Mouse (Mus musculus) CH12.LX (cell line): ENCODE measurements around the gene Lmnb2. TPM values are rescaled to one million over a fixed set of nuclear protein-coding genes. Genes with fewer than 3 reads are reported as not detected.

Source experiments
- DNase-seq: peaks from one replicate; pipeline ENCODE4 v3.0.0-alpha.2; 2013; ENCODE audit errors: extremely low read depth
- H3K27ac ChIP-seq: 2 replicates; pipeline ENCODE4 v1.5.1; 2012; ENCODE audit warnings: low read depth, mild to moderate bottlenecking, control low read depth, moderate library complexity; ENCODE audit not compliant: insufficient read depth
- H3K27me3 ChIP-seq: replicated peaks from 2 replicates; pipeline ENCODE3; 2012; ENCODE audit warnings: inconsistent platforms
- H3K36me3 ChIP-seq, 2 experiments: replicated peaks in 1 of 2; 2 replicates each; pipeline versions ENCODE3 to v1.6.1; 2012; ENCODE audit warnings: inconsistent platforms in 1 of 2, low read length in 1 of 2, mild to moderate bottlenecking in 1 of 2, mixed read lengths in 1 of 2, moderate library complexity in 1 of 2; ENCODE audit not compliant: control insufficient read depth in 1 of 2, insufficient read depth in 1 of 2
- H3K4me1 ChIP-seq, 2 experiments: 2 replicates each; pipeline ENCODE4 v1.6.1; 2012; ENCODE audit warnings: inconsistent platforms in 1 of 2, moderate library complexity in 1 of 2; ENCODE audit not compliant: insufficient read depth in 2 of 2, control insufficient read depth in 1 of 2
- H3K4me2 ChIP-seq: 2 replicates; pipeline ENCODE4 v1.6.1; 2012; ENCODE audit warnings: low read depth, mild to moderate bottlenecking, control low read depth; ENCODE audit not compliant: poor library complexity, insufficient read depth, severe bottlenecking
- H3K4me3 ChIP-seq, 3 experiments: fragments of 150-350 bp in 1 of 3; sonication (generic) in 1 of 3; replicated peaks in 1 of 3; 2 replicates each; pipeline versions ENCODE3 to v1.5.1; 2011 to 2012; ENCODE audit warnings: low read depth in 2 of 3, low read length in 2 of 3, mild to moderate bottlenecking in 2 of 3, moderate library complexity in 2 of 3, control low read depth in 1 of 3, improper control_type of control experiment in 1 of 3, inconsistent platforms in 1 of 3, mixed read lengths in 1 of 3; ENCODE audit not compliant: poor library complexity in 1 of 3
- H3K79me2 ChIP-seq: replicated peaks from 2 replicates; pipeline ENCODE4 v1.6.1; 2012; ENCODE audit warnings: mild to moderate bottlenecking, moderate library complexity; ENCODE audit not compliant: control insufficient read depth, poor library complexity, insufficient read depth, severe bottlenecking; ENCODE audit errors: extremely low read depth
- H3K9ac ChIP-seq: 2 replicates; pipeline ENCODE4 v1.6.1; 2012; ENCODE audit warnings: low read depth, mild to moderate bottlenecking, control low read depth, moderate library complexity; ENCODE audit not compliant: insufficient read depth
- H3K9me3 ChIP-seq: replicated peaks from 2 replicates; pipeline ENCODE3; 2012; ENCODE audit warnings: low read length, inconsistent platforms, mixed read lengths
- BHLHE40 ChIP-seq: IDR thresholded peaks from 2 replicates; pipeline ENCODE4 v1.6.1; 2011; ENCODE audit warnings: mild to moderate bottlenecking, low read depth, low read length, improper control_type of control experiment
- CHD2 ChIP-seq: IDR thresholded peaks from 2 replicates; pipeline ENCODE4 v1.6.1; 2011; ENCODE audit warnings: low read length, improper control_type of control experiment
- ELF1 ChIP-seq: IDR thresholded peaks from 2 replicates; pipeline ENCODE4 v1.6.1; 2014; ENCODE audit warnings: low read depth, mild to moderate bottlenecking, inconsistent platforms, low read length, improper control_type of control experiment
- EP300 ChIP-seq: IDR thresholded peaks from 2 replicates; pipeline ENCODE4 v1.6.1; 2011; ENCODE audit warnings: low read length, improper control_type of control experiment
- ETS1 ChIP-seq: conservative IDR thresholded peaks from 2 replicates; pipeline ENCODE4 v1.6.1; 2012; ENCODE audit warnings: low read depth, mild to moderate bottlenecking, inconsistent platforms, low read length, improper control_type of control experiment, moderate library complexity
- GABPA ChIP-seq: IDR thresholded peaks from 2 replicates; pipeline ENCODE4 v1.6.1; 2012; ENCODE audit warnings: low read depth, low read length, improper control_type of control experiment, inconsistent platforms; ENCODE audit not compliant: insufficient replicate concordance
- HCFC1 ChIP-seq: IDR thresholded peaks from 2 replicates; pipeline ENCODE4 v1.6.1; 2012; ENCODE audit warnings: low read depth, mild to moderate bottlenecking, inconsistent platforms, low read length, improper control_type of control experiment
- JUN ChIP-seq: IDR thresholded peaks from 2 replicates; pipeline ENCODE4 v1.6.1; 2011; ENCODE audit warnings: low read depth, mild to moderate bottlenecking, low read length, improper control_type of control experiment, moderate library complexity; ENCODE audit not compliant: insufficient read depth
- KAT2A ChIP-seq: IDR thresholded peaks from 2 replicates; pipeline ENCODE4 v1.6.1; 2012; ENCODE audit warnings: low read length, improper control_type of control experiment, inconsistent platforms; ENCODE audit not compliant: insufficient replicate concordance
- MAFK ChIP-seq: IDR thresholded peaks from 2 replicates; pipeline ENCODE4 v1.6.1; 2011; ENCODE audit warnings: low read length, improper control_type of control experiment; ENCODE audit not compliant: insufficient replicate concordance
- MAX ChIP-seq: IDR thresholded peaks from 2 replicates; pipeline ENCODE4 v1.6.1; 2011; ENCODE audit warnings: low read length, improper control_type of control experiment
- MXI1 ChIP-seq: IDR thresholded peaks from 2 replicates; pipeline ENCODE4 v1.6.1; 2011; ENCODE audit warnings: mild to moderate bottlenecking, low read depth, low read length, improper control_type of control experiment
- MYC ChIP-seq: IDR thresholded peaks from 2 replicates; pipeline ENCODE4 v1.6.1; 2011; ENCODE audit warnings: low read depth, mild to moderate bottlenecking, improper control_type of control experiment, low read length
- NELFE ChIP-seq: IDR thresholded peaks from 2 replicates; pipeline ENCODE4 v1.6.1; 2011; ENCODE audit warnings: low read depth, low read length, improper control_type of control experiment
- NRF1 ChIP-seq: IDR thresholded peaks from 2 replicates; pipeline ENCODE4 v1.6.1; 2014; ENCODE audit warnings: low read depth, mild to moderate bottlenecking, inconsistent platforms, low read length, improper control_type of control experiment, moderate library complexity
- PAX5 ChIP-seq: IDR thresholded peaks from 2 replicates; pipeline ENCODE4 v1.6.1; 2012; ENCODE audit warnings: low read length, inconsistent platforms, mixed read lengths
- POLR2AphosphoS2 ChIP-seq: IDR thresholded peaks from 2 replicates; pipeline ENCODE4 v1.6.1; 2011; ENCODE audit warnings: low read depth, low read length, improper control_type of control experiment
- RAD21 ChIP-seq: IDR thresholded peaks from 2 replicates; pipeline ENCODE4 v1.6.1; 2011; ENCODE audit warnings: low read depth, mild to moderate bottlenecking, low read length, improper control_type of control experiment, moderate library complexity
- RCOR1 ChIP-seq: conservative IDR thresholded peaks from 2 replicates; pipeline ENCODE4 v1.6.1; 2012; ENCODE audit warnings: low read depth, mild to moderate bottlenecking, inconsistent platforms, low read length, improper control_type of control experiment
- SMC3 ChIP-seq: IDR thresholded peaks from 2 replicates; pipeline ENCODE4 v1.6.1; 2011; ENCODE audit warnings: low read depth, low read length, improper control_type of control experiment
- TBP ChIP-seq: conservative IDR thresholded peaks from 2 replicates; pipeline ENCODE4 v1.6.1; 2011; ENCODE audit warnings: low read depth, low read length, improper control_type of control experiment
- UBTF ChIP-seq: IDR thresholded peaks from 2 replicates; pipeline ENCODE4 v1.6.1; 2012; ENCODE audit warnings: low read depth, mild to moderate bottlenecking, inconsistent platforms, low read length, improper control_type of control experiment, moderate library complexity
- USF1 ChIP-seq: IDR thresholded peaks from 2 replicates; pipeline ENCODE4 v1.6.1; 2014; ENCODE audit warnings: low read depth, mild to moderate bottlenecking, inconsistent platforms, low read length, improper control_type of control experiment
- ZKSCAN1 ChIP-seq: IDR thresholded peaks from 2 replicates; pipeline ENCODE4 v1.6.1; 2012; ENCODE audit warnings: low read depth, inconsistent platforms, low read length, improper control_type of control experiment, borderline replicate concordance
- ZMIZ1 ChIP-seq: IDR thresholded peaks from 2 replicates; pipeline ENCODE4 v1.6.1; 2012; ENCODE audit warnings: low read depth, mild to moderate bottlenecking, inconsistent platforms, low read length, improper control_type of control experiment
- dilution Hi-C: fragments of 300-500 bp; cut with MboI; formaldehyde crosslinking; loops from 2 replicates; pipeline ENCODE4 v1.14.3; 2020; ENCODE audit warnings: low sequenced_read_pairs; ENCODE audit not compliant: extremely low pct_unique_long_range_greater_than_20kb, extremely low pct_ligation_motif_present
- in situ Hi-C: fragments of 300-500 bp; cut with MboI; formaldehyde crosslinking; loops from 3 replicates; pipeline ENCODE4 v1.14.3; 2019; ENCODE audit warnings: low sequenced_read_pairs, low pct_ligation_motif_present, low pct_unique_long_range_greater_than_20kb, mixed read lengths
- polyA plus RNA-seq: library from polyadenylated mRNA; unstranded; fragments of >175 nt; gene quantifications from 2 replicates; pipeline ENCODE4 v1.2.1, GENCODE M21; 2012; ENCODE audit warnings: low read depth; ENCODE audit not compliant: insufficient read length
- total RNA-seq, 2 experiments: library from RNA; depleted of rRNA; stranded (reverse); fragments of 300-350 nt in 1 of 2; fragments of >200 nt in 1 of 2; gene quantifications; 2 replicates each; pipeline ENCODE4 v1.2.3; 2012 to 2014

Lmnb2 gene
- total and polyA plus RNA-seq, 3 experiments: 20.7 to 25.8 (median 23.7) TPM

- Histone ChIP-seq H3K9me3 (no peaks in the 10 kb centered on the region), H3K27me3 (peaks cover 34% of the 10 kb centered on the region), H3K9ac (no peak overlapping the region), H3K4me2 (no peak overlapping the region), H3K4me1 (peaks cover 41 to 86% of the 10 kb centered on the region in 2 experiments)
- in situ Hi-C loops (loop anchor here (5.0 kb wide), 1 partner anchor 33 kb away; no protein-coding TSS in a partner anchor), dilution Hi-C loops (no loop called here)
- no peak for TF ChIP-seq NELFE
- TF ChIP-seq PAX5: no peak
- no peak for TF ChIP-seq UBTF
- no peak for TF ChIP-seq MXI1
- TF ChIP-seq JUN: no peak
- no peak for TF ChIP-seq MAX
- TF ChIP-seq KAT2A: no peak
- TF ChIP-seq RCOR1: no peak
- no peak for TF ChIP-seq TBP
- no peak for TF ChIP-seq BHLHE40
- no peak for TF ChIP-seq USF1
- no peak for TF ChIP-seq ZMIZ1
- no peak for TF ChIP-seq POLR2AphosphoS2
- no peak for TF ChIP-seq ELF1
- TF ChIP-seq CHD2: no peak
- TF ChIP-seq MYC: no peak
- TF ChIP-seq SMC3: no peak
- no peak for TF ChIP-seq ZKSCAN1
- TF ChIP-seq, all 38 proteins: peak for 0
- no peak overlapping the region for H3K4me3 ChIP-seq
- no peak for DNase-seq
- no peak overlapping the region for H3K27ac ChIP-seq
- peaks cover 9% of the 10 kb centered on the region for H3K79me2 ChIP-seq
- H3K36me3 ChIP-seq: peaks cover 3 to 14% of the 10 kb centered on the region in 2 experiments
Observed at GRCm38 (mm10) chr10:80934136-80934985, 16.3 kb upstream of the Lmnb2 start.

- H3K4me3 ChIP-seq: peak overlapping the region in 1 of 3 experiments; percentile 1
- peak overlapping the region; percentile 7; the same call in 1 of the 2 replicates for H3K4me2 ChIP-seq
- peak; percentile 49 for DNase-seq
- no peak overlapping the region for H3K27ac ChIP-seq
- dilution Hi-C loops: no loop called here
- peaks cover 3 to 14% of the 10 kb centered on the region in 2 experiments for H3K36me3 ChIP-seq
- H3K9me3 ChIP-seq: no peaks in the 10 kb centered on the region
- no peak for TF ChIP-seq GABPA
- no peak for TF ChIP-seq NELFE
- peak; percentile 66 for TF ChIP-seq BHLHE40
- peak; percentile 78 for TF ChIP-seq NRF1
- TF ChIP-seq ELF1: peak; percentile 87
- no peak for TF ChIP-seq RAD21
- TF ChIP-seq MYC: 0 out of 2 replicates have a peak, but pooled peaks have one; percentile 26
- 0 out of 2 replicates have a peak, but pooled peaks have one; percentile 33 for TF ChIP-seq ZMIZ1
- peak; percentile 63; the same call in 1 of the 2 replicates for TF ChIP-seq CHD2
- 0 out of 2 replicates have a peak, but pooled peaks have one; percentile 15 for TF ChIP-seq ETS1
- TF ChIP-seq MXI1: peak; percentile 70
- TF ChIP-seq PAX5: no peak
- peak; percentile 57; the same call in 1 of the 2 replicates for TF ChIP-seq MAX
- TF ChIP-seq RCOR1: no peak
- peak; percentile 84; the same call in 1 of the 2 replicates for TF ChIP-seq MAFK
- TF ChIP-seq HCFC1: peak; percentile 13; the same call in 1 of the 2 replicates
- peak; percentile 10; the same call in 1 of the 2 replicates for TF ChIP-seq EP300
- H3K9ac ChIP-seq: no peak overlapping the region
- in situ Hi-C loops: loop anchor here (5.0 kb wide), 1 partner anchor 34 kb away; no protein-coding TSS in a partner anchor
- H3K27me3 ChIP-seq: peaks cover 26% of the 10 kb centered on the region
- H3K4me1 ChIP-seq: peaks cover 36 to 85% of the 10 kb centered on the region in 2 experiments
- peaks cover 9% of the 10 kb centered on the region for H3K79me2 ChIP-seq
Observed at GRCm38 (mm10) chr10:80933421-80933979, 15.5 kb upstream of the Lmnb2 start.
